Mouse (Mus musculus): ENCODE measurements at regions not wholly inside any gene's neighbourhood (a gene's known extent, or its start where the extent isn't known, plus 50 kb on each side); places are given as distances from the start of the nearest gene placed in this dataset.

DNA sequence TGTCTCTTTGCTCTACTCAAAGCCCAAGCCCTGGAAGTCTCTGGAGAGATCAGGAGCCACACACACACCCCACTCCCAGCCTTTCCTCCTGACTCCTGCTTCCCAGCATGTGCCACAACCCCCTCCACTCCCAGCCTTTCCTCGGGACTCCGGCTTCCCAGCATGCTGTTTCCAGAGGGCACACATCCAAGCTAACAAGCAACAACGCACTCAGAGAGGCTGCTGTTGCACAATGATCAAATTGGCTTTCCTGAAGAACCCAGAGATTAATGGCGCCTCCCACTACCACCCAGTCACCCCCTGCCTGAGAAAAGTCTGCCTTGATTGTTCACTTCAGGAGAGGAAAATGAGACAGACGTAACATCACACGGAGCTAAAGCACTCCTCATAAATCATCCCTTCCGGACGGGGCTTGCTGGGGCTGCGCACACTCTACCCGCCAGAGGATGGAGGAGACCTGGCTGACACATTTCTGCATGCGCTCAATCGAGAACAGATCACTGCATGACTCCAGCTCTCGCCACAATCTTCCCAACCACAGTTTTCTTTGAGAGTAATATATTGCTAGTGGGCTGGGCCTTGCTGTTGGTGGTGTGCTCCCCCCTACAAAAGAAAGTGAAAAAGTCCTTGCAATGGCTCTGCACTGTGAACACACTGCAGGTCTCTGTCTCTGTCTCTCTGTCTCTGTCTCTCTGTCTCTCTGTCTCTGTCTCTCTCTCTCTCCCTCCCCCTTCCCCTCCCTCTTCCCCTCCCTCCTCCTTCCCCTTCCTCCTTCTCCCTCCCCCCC is 332.9 kb downstream of the Gm9195 start:
- no peak for TF ChIP-seq CTCF (conservative IDR thresholded peaks at IDR 0.05; ENCODE audit: insufficient read depth, insufficient read length, low read depth, low read length)
- no peak for TF ChIP-seq POLR2A (IDR thresholded peaks at IDR 0.05; ENCODE audit: low read depth, low read length)
